In the genomic region with DNA sequence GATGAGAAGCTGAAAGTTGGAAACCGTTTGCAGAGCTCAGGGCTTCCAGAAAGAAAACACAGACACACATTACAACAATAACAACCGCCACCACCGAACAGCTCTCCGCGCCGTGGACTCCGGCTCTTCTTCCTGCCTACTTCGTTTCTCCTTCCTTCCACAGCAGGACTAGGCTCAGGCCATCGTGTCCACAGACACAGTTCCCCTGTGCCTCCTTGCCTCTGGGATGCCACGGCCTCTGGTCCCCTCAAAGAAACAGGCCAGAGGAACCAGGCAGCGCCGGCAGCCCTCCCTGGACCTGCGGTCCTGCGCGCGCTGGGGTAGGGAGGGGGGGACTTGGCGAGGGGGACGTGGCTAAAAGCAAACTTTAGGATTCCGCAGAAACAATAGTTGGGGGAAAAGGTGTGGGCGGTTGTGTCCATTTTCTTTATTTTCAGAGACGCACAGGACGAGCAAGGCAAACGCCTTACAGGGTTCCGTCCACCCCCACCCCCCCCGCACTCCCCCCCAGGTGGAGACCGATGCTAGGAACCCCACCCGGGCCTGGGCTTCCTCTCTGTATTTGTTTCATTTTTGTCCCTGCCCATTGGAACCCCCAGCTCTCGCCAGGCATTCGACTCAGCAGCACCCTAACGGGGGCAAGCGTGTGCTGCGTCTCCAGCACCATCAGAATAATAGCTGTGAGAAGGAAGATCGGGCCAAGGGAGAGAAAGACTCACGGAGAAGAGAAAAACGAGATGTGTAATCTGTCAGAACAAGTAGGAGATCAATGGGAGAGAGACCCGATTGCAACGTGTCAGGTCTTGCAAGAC, we compare ENCODE assay signal across 9 mouse cellular contexts. TPM values are rescaled to one million over a fixed set of nuclear protein-coding genes. Genes with fewer than 3 reads are reported as not detected.
DNase-seq lines count a peak whose midpoint lies in the region; ATAC-seq and TF ChIP-seq lines count a peak whose summit lies in the region.
"Had no signal": no experiment of that assay in that cellular context is flagged by ENCODE, and none has a peak within 500 bp of the region (broad histone marks: within the 10 kb centered on the region; RNA-seq: fewer than 3 reads in every experiment).

No protein-coding gene starts in this region.

- H3K9me3 ChIP-seq in forebrain, embryonic 11.5 days (ENCODE audit: control insufficient read depth, low read length): no peaks in the 10 kb centered on the region
- no peaks in the 10 kb centered on the region for H3K9me3 ChIP-seq in midbrain, embryonic 14.5 days (ENCODE audit: control insufficient read depth, low read length)
- H3K9me3 ChIP-seq in stomach, embryonic 14.5 days (ENCODE audit: control insufficient read depth, low read depth, low read length): no peaks in the 10 kb centered on the region

- peak; percentile 53 to 85 for DNase-seq in adrenal gland, adult (ENCODE audit: inconsistent age in 2 of 2, low spot score in 1 of 2)
- DNase-seq in adrenal gland, adult 8-10 months: no peak
- peak; percentile 68 for DNase-seq in forebrain, embryonic 11.5 days (ENCODE audit: low spot score)
- peak; percentile 55 for DNase-seq in heart, postnatal 4 days
- DNase-seq in left cerebral cortex, postnatal 4 days: peak; percentile 34
- peak; percentile 67 for DNase-seq in midbrain, embryonic 14.5 days

- H3K4me1 ChIP-seq in bone marrow macrophage, adult 2 months (ENCODE audit: control insufficient read depth, insufficient read depth, low read length): peaks cover 14% of the 10 kb centered on the region
- peaks cover 19% of the 10 kb centered on the region; the same call in 1 of the 2 replicates for H3K4me1 ChIP-seq in forebrain, embryonic 11.5 days (replicated peaks; ENCODE audit: control insufficient read depth, insufficient read depth, low read length)
- H3K4me1 ChIP-seq in midbrain, embryonic 14.5 days (ENCODE audit: control insufficient read depth, insufficient read depth, low read length): peaks cover 11% of the 10 kb centered on the region
- H3K4me1 ChIP-seq in stomach, embryonic 14.5 days (ENCODE audit: control insufficient read depth, insufficient read depth, low read length): peaks cover 12% of the 10 kb centered on the region; the same call in 1 of the 2 replicates

- H3K4me3 ChIP-seq in bone marrow macrophage, adult 2 months (ENCODE audit: insufficient read depth, low read length): peak overlapping the region; percentile 100
- H3K4me3 ChIP-seq in forebrain, embryonic 11.5 days (ENCODE audit: low read depth, low read length): peak overlapping the region; percentile 95
- peak overlapping the region; percentile 80 for H3K4me3 ChIP-seq in midbrain, embryonic 14.5 days (replicated peaks; ENCODE audit: low read depth, low read length)
- H3K4me3 ChIP-seq in stomach, embryonic 14.5 days (ENCODE audit: low read depth, low read length): peak overlapping the region; percentile 74

- no peaks in the 10 kb centered on the region for H3K27me3 ChIP-seq in forebrain, embryonic 11.5 days (ENCODE audit: control insufficient read depth, insufficient read depth, low read length)
- no peaks in the 10 kb centered on the region for H3K27me3 ChIP-seq in midbrain, embryonic 14.5 days (ENCODE audit: control insufficient read depth, insufficient read depth, low read length)
- H3K27me3 ChIP-seq in stomach, embryonic 14.5 days (ENCODE audit: control insufficient read depth, insufficient read depth, low read length): no peaks in the 10 kb centered on the region

- no peaks in the 10 kb centered on the region for H3K36me3 ChIP-seq in forebrain, embryonic 11.5 days (ENCODE audit: control insufficient read depth, insufficient read depth, low read length)
- H3K36me3 ChIP-seq in midbrain, embryonic 14.5 days (ENCODE audit: control insufficient read depth, insufficient read depth, low read length): no peaks in the 10 kb centered on the region
- H3K36me3 ChIP-seq in stomach, embryonic 14.5 days (ENCODE audit: control insufficient read depth, insufficient read depth, low read length): no peaks in the 10 kb centered on the region

- H3K4me2 ChIP-seq in forebrain, embryonic 11.5 days (ENCODE audit: low read depth, low read length, severe bottlenecking): peak overlapping the region; percentile 98
- H3K4me2 ChIP-seq in midbrain, embryonic 14.5 days (ENCODE audit: low read length): peak overlapping the region; percentile 87
- peak overlapping the region; percentile 97 for H3K4me2 ChIP-seq in stomach, embryonic 14.5 days (replicated peaks; ENCODE audit: low read depth, low read length)

- intact Hi-C loops in left cerebral cortex, postnatal 4 days (cut with DNase I): loop anchor here (5.0 kb wide), 1 partner anchor 56 kb away; no protein-coding TSS in a partner anchor

- under 1% methylated on average over 37 of the region's 37 CpGs for WGBS in forebrain, embryonic 11.5 days
- WGBS in midbrain, embryonic 14.5 days: under 1% methylated on average over 37 of the region's 37 CpGs
- WGBS in stomach, embryonic 14.5 days: under 1% methylated on average over 33 of the region's 37 CpGs

- H3K27ac ChIP-seq in bone marrow macrophage, adult 2 months (ENCODE audit: insufficient read depth, low read depth, low read length): peak overlapping the region; percentile 94
- peak overlapping the region; percentile 91 for H3K27ac ChIP-seq in forebrain, embryonic 11.5 days (ENCODE audit: low read depth, low read length)
- H3K27ac ChIP-seq in midbrain, embryonic 14.5 days (replicated peaks; ENCODE audit: low read depth, low read length): peak overlapping the region; percentile 95
- H3K27ac ChIP-seq in stomach, embryonic 14.5 days (ENCODE audit: low read length): peak overlapping the region; percentile 97

- peak overlapping the region; percentile 89 for H3K9ac ChIP-seq in forebrain, embryonic 11.5 days (ENCODE audit: low read length)
- H3K9ac ChIP-seq in midbrain, embryonic 14.5 days (replicated peaks; ENCODE audit: low read length): peak overlapping the region; percentile 83
- H3K9ac ChIP-seq in stomach, embryonic 14.5 days (replicated peaks; ENCODE audit: low read depth, low read length): peak overlapping the region; percentile 67

- ATAC-seq in forebrain, embryonic 11.5 days (replicated peaks; ENCODE audit: low FRiP score): no peak
- no peak for ATAC-seq in midbrain, embryonic 14.5 days (ENCODE audit: low FRiP score, low TSS enrichment)
- no peak for ATAC-seq in stomach, embryonic 14.5 days (ENCODE audit: insufficient number of reproducible peaks, insufficient read depth, low FRiP score, low read depth)

- TF ChIP-seq POLR2A in bone marrow macrophage, adult 2 months (IDR thresholded peaks at IDR 0.05; ENCODE audit: borderline replicate concordance, low read depth, low read length): no peak

- no peak for TF ChIP-seq CTCF in bone marrow macrophage, adult 2 months (IDR thresholded peaks at IDR 0.05; ENCODE audit: low read depth, low read length)

RNA-seq across cellular contexts. Expression of a gene that starts 1.4 kb away (rescaled TPM):
- 10 to 100 TPM; 33.5 to 38.1 (median 34.5) TPM for total RNA-seq in adrenal gland, adult 8-10 months (2022)
- 48.3 and 49.2 TPM in 2 replicates for polyA plus RNA-seq in bone marrow macrophage, adult 2 months (2012; ENCODE audit: insufficient read depth, insufficient read length, missing spikeins)
- 49.8 TPM in 2 replicates for polyA plus RNA-seq in forebrain, embryonic 11.5 days (2014; fragmentation: Nextera tagmentation; extraction: Ambion mirVana)
- 10 to 100 TPM; 26.1 to 27.1 TPM for total RNA-seq in heart, postnatal 4 days (2021)
- 10 to 100 TPM; 32.5 to 34.7 TPM for total RNA-seq in left cerebral cortex, postnatal 4 days (2021)
- 51.0 and 59.3 TPM in 2 replicates for polyA plus RNA-seq in midbrain, embryonic 14.5 days (2014; fragmentation: Nextera tagmentation; extraction: Ambion mirVana)
- 29.3 and 30.3 TPM in 2 replicates for polyA plus RNA-seq in stomach, embryonic 14.5 days (2014; fragmentation: Nextera tagmentation; extraction: Ambion mirVana)

RNA-seq across cellular contexts. Expression of a gene that starts 59.8 kb away (rescaled TPM):
- not detected for total RNA-seq in adrenal gland, adult 8-10 months (2022)
- not detected in 2 replicates for polyA plus RNA-seq in bone marrow macrophage, adult 2 months (2012; ENCODE audit: insufficient read depth, insufficient read length, missing spikeins)
- polyA plus RNA-seq in forebrain, embryonic 11.5 days (2014; fragmentation: Nextera tagmentation; extraction: Ambion mirVana): not detected in 2 replicates
- total RNA-seq in heart, postnatal 4 days (2021): not detected
- total RNA-seq in left cerebral cortex, postnatal 4 days (2021): not detected
- 4.4 TPM in 1 of 2 replicates, not detected in the other for polyA plus RNA-seq in midbrain, embryonic 14.5 days (2014; fragmentation: Nextera tagmentation; extraction: Ambion mirVana)
- not detected in 2 replicates for polyA plus RNA-seq in stomach, embryonic 14.5 days (2014; fragmentation: Nextera tagmentation; extraction: Ambion mirVana)
- total RNA-seq: left cerebral cortex, postnatal 10 days had no signal
